Mouse (Mus musculus) forebrain, embryonic 11.5 days (tissue): ENCODE measurements around the gene Ngly1. TPM values are rescaled to one million over a fixed set of nuclear protein-coding genes. Genes with fewer than 3 reads are reported as not detected.

ENCODE experiments used
- ATAC-seq: fragments of 200-750 bp; cut with Nextera tagmentation; replicated peaks from 2 replicates; pipeline ENCODE4 v1.8.0; 2017; ENCODE audit warnings: moderate TSS enrichment; ENCODE audit not compliant: low FRiP score
- DNase-seq: peaks from one replicate; pipeline ENCODE4 v3.0.0-alpha.2; 2017; ENCODE audit warnings: low spot score
- H3K27ac ChIP-seq: fragments of 300-500 bp; sonication (generic); 2 replicates; pipeline ENCODE4 v1.5.1; 2014; ENCODE audit warnings: low read depth, low read length
- H3K27me3 ChIP-seq: fragments of 300-500 bp; sonication (generic); 2 replicates; pipeline ENCODE4 v1.6.1; 2014; ENCODE audit warnings: mild to moderate bottlenecking, low read length, mixed read lengths; ENCODE audit not compliant: control insufficient read depth, insufficient read depth
- H3K36me3 ChIP-seq: fragments of 300-500 bp; sonication (generic); 2 replicates; pipeline ENCODE4 v1.6.1; 2014; ENCODE audit warnings: mild to moderate bottlenecking, low read length, moderate library complexity, mixed read lengths; ENCODE audit not compliant: control insufficient read depth, insufficient read depth
- H3K4me1 ChIP-seq: fragments of 300-500 bp; sonication (generic); replicated peaks from 2 replicates; pipeline ENCODE4 v1.6.1; 2014; ENCODE audit warnings: low read length, mixed read lengths; ENCODE audit not compliant: control insufficient read depth, insufficient read depth
- H3K4me2 ChIP-seq: fragments of 300-500 bp; sonication (generic); 2 replicates; pipeline ENCODE4 v1.6.1; 2014; ENCODE audit warnings: low read depth, mild to moderate bottlenecking, low read length, moderate library complexity, mixed read lengths; ENCODE audit not compliant: severe bottlenecking
- H3K4me3 ChIP-seq: fragments of 300-500 bp; sonication (generic); 2 replicates; pipeline ENCODE4 v1.5.1; 2014; ENCODE audit warnings: low read depth, low read length
- H3K9ac ChIP-seq: fragments of 300-500 bp; sonication (generic); 2 replicates; pipeline ENCODE4 v1.6.1; 2014; ENCODE audit warnings: low read length
- H3K9me3 ChIP-seq: fragments of 300-500 bp; sonication (generic); 2 replicates; pipeline ENCODE4 v1.6.1; 2016; ENCODE audit warnings: low read length, mixed read lengths; ENCODE audit not compliant: control insufficient read depth
- WGBS: fragments of 180-500 bp; shearing (Covaris S2); extraction: QIAGEN DNeasy Blood & Tissue Kit; methylation state at CpG from one replicate; pipeline ENCODE4 v1.1.7; 2014; 5-methylcytosine and 5-hydroxymethylcytosine counted together
- polyA plus RNA-seq: library from polyadenylated mRNA; unstranded; fragments of >200 nt; fragmentation: Nextera tagmentation; extraction: Ambion mirVana; gene quantifications from 2 replicates; pipeline ENCODE4 v1.2.1, GENCODE M21; 2014

The Ngly1 gene
- 24.0 and 25.9 TPM in 2 replicates for polyA plus RNA-seq

GRCm38 (mm10) chr14:16249171-16249874, at the start of gene Ngly1, which contains the start of gene Oxsm:
TSS of gene Ngly1 (plus strand) at chr14:16249280.
TSS of gene Oxsm (minus strand) at chr14:16249808.
- Histone ChIP-seq H3K9me3 (no peaks in the 10 kb centered on the region), H3K27ac (peak within 1 kb of the TSS; percentile 68; the same call in 1 of the 2 replicates), H3K4me2 (peak within 1 kb of the TSS; percentile 87), H3K27me3 (no peaks in the 10 kb centered on the region), H3K9ac (peak within 1 kb of the TSS; percentile 93), H3K36me3 (no peaks in the 10 kb centered on the region), H3K4me1 (no peaks in the 10 kb centered on the region), H3K4me3 (peak within 1 kb of the TSS; percentile 56)
- DNase-seq (peak; percentile 94), ATAC-seq (peak; percentile 99)
- WGBS = 1% methylated on average over 65 of the region's 65 CpGs

- 9% methylated on average over 6 of the region's 6 CpGs for WGBS
- H3K4me1 ChIP-seq = peaks cover 4% of the 10 kb centered on the region; the same call in 1 of the 2 replicates
- H3K36me3 ChIP-seq = no peaks in the 10 kb centered on the region
- H3K27me3 ChIP-seq = no peaks in the 10 kb centered on the region
- no peak overlapping the region for H3K4me3 ChIP-seq
- ATAC-seq (peak; percentile 39), DNase-seq (peak; percentile 64)
- peak overlapping the region; percentile 29; the same call in 1 of the 2 replicates for H3K9ac ChIP-seq
- H3K9me3 ChIP-seq = no peaks in the 10 kb centered on the region
- peak overlapping the region; percentile 88 for H3K27ac ChIP-seq
- H3K4me2 ChIP-seq = peak overlapping the region; percentile 21; the same call in 1 of the 2 replicates
Observed at GRCm38 (mm10) chr14:16200220-16200912, 48.7 kb upstream of the Ngly1 start.

GRCm38 (mm10) chr14:16200969-16201638, 48.0 kb upstream of the Ngly1 start:
- H3K9ac ChIP-seq = no peak overlapping the region
- no peaks in the 10 kb centered on the region for H3K36me3 ChIP-seq
- ATAC-seq (peak; percentile 98), DNase-seq (peak; percentile 95)
- H3K9me3 ChIP-seq = no peaks in the 10 kb centered on the region
- WGBS = 13% methylated on average over 8 of the region's 8 CpGs
- no peaks in the 10 kb centered on the region for H3K27me3 ChIP-seq
- peaks cover 4% of the 10 kb centered on the region; the same call in 1 of the 2 replicates for H3K4me1 ChIP-seq
- no peak overlapping the region for H3K4me3 ChIP-seq
- H3K4me2 ChIP-seq = peak overlapping the region; percentile 19; the same call in 1 of the 2 replicates
- peak overlapping the region; percentile 88 for H3K27ac ChIP-seq

GRCm38 (mm10) chr14:16201673-16202072, 47.4 kb upstream of the Ngly1 start:
- peak; percentile 44 for ATAC-seq
- WGBS = 46% methylated on average over 3 of the region's 3 CpGs
- Histone ChIP-seq H3K4me2 (no peak overlapping the region), H3K4me1 (peaks cover 4% of the 10 kb centered on the region; the same call in 1 of the 2 replicates), H3K27ac (peak overlapping the region; percentile 79; the same call in 1 of the 2 replicates), H3K27me3 (no peaks in the 10 kb centered on the region), H3K9ac (no peak overlapping the region), H3K36me3 (no peaks in the 10 kb centered on the region), H3K9me3 (no peaks in the 10 kb centered on the region), H3K4me3 (no peak overlapping the region)
- no peak for DNase-seq

- ATAC-seq (no peak), DNase-seq (no peak)
- no peaks in the 10 kb centered on the region for H3K27me3 ChIP-seq
- H3K9ac ChIP-seq = no peak overlapping the region
- no peak overlapping the region for H3K4me2 ChIP-seq
- no peak overlapping the region for H3K4me3 ChIP-seq
- H3K27ac ChIP-seq = no peak overlapping the region
- no peaks in the 10 kb centered on the region for H3K4me1 ChIP-seq
- H3K36me3 ChIP-seq = no peaks in the 10 kb centered on the region
- no peaks in the 10 kb centered on the region for H3K9me3 ChIP-seq
Observed at GRCm38 (mm10) chr14:16207722-16208121, 41.4 kb upstream of the Ngly1 start.

GRCm38 (mm10) chr14:16219015-16219414, 30.1 kb upstream of the Ngly1 start:
- H3K27ac ChIP-seq = no peak overlapping the region
- 58% methylated on average over 2 of the region's 2 CpGs for WGBS
- H3K4me1 ChIP-seq = no peaks in the 10 kb centered on the region
- no peak overlapping the region for H3K9ac ChIP-seq
- DNase-seq (no peak), ATAC-seq (0 out of 2 replicates have a peak, but pooled peaks have one; percentile 10)
- no peaks in the 10 kb centered on the region for H3K27me3 ChIP-seq
- no peaks in the 10 kb centered on the region for H3K9me3 ChIP-seq
- H3K36me3 ChIP-seq = no peaks in the 10 kb centered on the region
- H3K4me3 ChIP-seq = no peak overlapping the region
- H3K4me2 ChIP-seq = no peak overlapping the region

GRCm38 (mm10) chr14:16229395-16229794, 19.7 kb upstream of the Ngly1 start:
- no peaks in the 10 kb centered on the region for H3K36me3 ChIP-seq
- H3K4me2 ChIP-seq = no peak overlapping the region
- H3K9me3 ChIP-seq = no peaks in the 10 kb centered on the region
- no peak for DNase-seq
- 82% methylated on average over 2 of the region's 2 CpGs for WGBS
- no peak for ATAC-seq
- no peaks in the 10 kb centered on the region for H3K4me1 ChIP-seq
- H3K27ac ChIP-seq = no peak overlapping the region
- no peaks in the 10 kb centered on the region for H3K27me3 ChIP-seq
- H3K4me3 ChIP-seq = no peak overlapping the region
- H3K9ac ChIP-seq = no peak overlapping the region

- ATAC-seq (no peak), DNase-seq (no peak)
- Histone ChIP-seq H3K9ac (no peak overlapping the region), H3K27me3 (no peaks in the 10 kb centered on the region), H3K36me3 (no peaks in the 10 kb centered on the region), H3K4me1 (no peaks in the 10 kb centered on the region), H3K4me2 (no peak overlapping the region), H3K9me3 (no peaks in the 10 kb centered on the region), H3K4me3 (no peak overlapping the region), H3K27ac (no peak overlapping the region)
Observed at GRCm38 (mm10) chr14:16230581-16230980, 18.5 kb upstream of the Ngly1 start.
